26 mouse cellular contexts compared by ENCODE assay signal in the genomic region with DNA sequence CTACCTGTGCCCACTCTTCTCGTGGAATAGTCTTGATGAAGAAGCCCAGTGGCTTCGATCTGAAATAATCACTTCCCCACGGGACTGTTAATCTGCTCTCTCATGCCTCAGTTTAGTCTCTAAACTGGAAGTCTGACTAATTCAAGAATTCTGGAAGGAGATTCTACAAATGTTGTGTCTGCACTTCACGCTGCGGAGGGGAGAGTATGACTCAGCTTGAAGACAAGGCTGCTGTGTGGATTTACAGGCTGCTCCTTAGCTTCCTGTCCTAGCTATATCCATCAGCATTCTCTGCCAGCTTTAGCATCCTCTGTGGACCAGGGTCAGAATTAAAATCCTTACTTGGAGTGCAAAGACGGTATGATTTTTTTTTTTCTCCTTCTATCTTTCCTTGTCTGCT.
DNase-seq lines count a peak whose midpoint lies in the region; ATAC-seq lines count a peak whose summit lies in the region.
"Had no signal": no experiment of that assay in that cellular context is flagged by ENCODE, and none has a peak within 500 bp of the region (broad histone marks: within the 10 kb centered on the region; RNA-seq: fewer than 3 reads in every experiment).

No protein-coding gene starts in this region.

- no peaks in the 10 kb centered on the region for H3K27me3 ChIP-seq in heart, embryonic 11.5 days (ENCODE audit: control insufficient read depth, insufficient read depth, low read length)
- H3K27me3 ChIP-seq: heart, embryonic 12.5 days; heart, embryonic 15.5 days; hindbrain, embryonic 12.5 days; hindbrain, embryonic 15.5 days; intestine, embryonic 15.5 days had no signal

- H3K36me3 ChIP-seq in heart, embryonic 11.5 days (ENCODE audit: control insufficient read depth, insufficient read depth, low read length), result no peaks in the 10 kb centered on the region
- H3K36me3 ChIP-seq: heart, embryonic 12.5 days; heart, embryonic 15.5 days; hindbrain, embryonic 12.5 days; hindbrain, embryonic 15.5 days; intestine, embryonic 15.5 days had no signal

- intact Hi-C loops in heart, postnatal 25 days (cut with DNase I), result no loop called here

- no peak overlapping the region for H3K9ac ChIP-seq in heart, embryonic 11.5 days (ENCODE audit: low read depth, low read length)
- H3K9ac ChIP-seq: forebrain, postnatal 0 days; heart, embryonic 12.5 days; heart, embryonic 15.5 days; hindbrain, embryonic 12.5 days; hindbrain, embryonic 15.5 days; intestine, embryonic 15.5 days had no signal

- H3K4me3 ChIP-seq in heart, embryonic 11.5 days (ENCODE audit: low read depth, low read length), result no peak overlapping the region
- H3K4me3 ChIP-seq: heart, embryonic 12.5 days; heart, embryonic 15.5 days; hindbrain, embryonic 12.5 days; hindbrain, embryonic 15.5 days; intestine, embryonic 15.5 days had no signal

- WGBS in heart, embryonic 11.5 days (ENCODE audit: insufficient replicate concordance), result 68% methylated on average over 6 of the region's 6 CpGs

- no peak overlapping the region for H3K4me2 ChIP-seq in heart, embryonic 11.5 days
- H3K4me2 ChIP-seq: heart, embryonic 12.5 days; heart, embryonic 15.5 days; hindbrain, embryonic 12.5 days; hindbrain, embryonic 15.5 days; intestine, embryonic 15.5 days had no signal

- H3K4me1 ChIP-seq in heart, embryonic 11.5 days (ENCODE audit: control insufficient read depth, insufficient read depth, low read length), result no peaks in the 10 kb centered on the region
- H3K4me1 ChIP-seq: intestine, embryonic 15.5 days had no signal

- ATAC-seq in frontal cortex, adult (ENCODE audit: low TSS enrichment), result peak; percentile 93
- no peak for ATAC-seq in heart, embryonic 11.5 days (replicated peaks; ENCODE audit: insufficient number of reproducible peaks, low FRiP score, low TSS enrichment)
- ATAC-seq: forebrain, embryonic 14.5 days; forebrain, postnatal 0 days; intestine, embryonic 15.5 days had no signal

- DNase-seq in frontal cortex, postnatal 10 days (ENCODE audit: low spot score in 2 of 2), result no peak
- DNase-seq in 3134 (ENCODE audit: extremely low read depth, insufficient read length, low spot score), result peak; percentile 18
- DNase-seq in MN1 (ENCODE audit: low spot score), result peak; percentile 10
- DNase-seq in fibroblast of lung, adult 2 months (ENCODE audit: low read depth), result peak; percentile 44
- no peak for DNase-seq in heart, postnatal 25 days (ENCODE audit: low spot score)
- no peak for DNase-seq in embryo, embryonic 10.5 days (ENCODE audit: low spot score)
- DNase-seq: adrenal gland, adult 2 months; adrenal gland, postnatal 14 days; cerebellum, adult 11-12 months; cerebellum, adult 8-10 months; cerebellum, postnatal 10 days; cerebellum, postnatal 36 days; forebrain, postnatal 0 days; gastrocnemius, postnatal 10 days; gastrocnemius, postnatal 36 days; heart, postnatal 10 days; heart, postnatal 4 days; kidney, adult 18-20 months had no signal

- no peaks in the 10 kb centered on the region for H3K9me3 ChIP-seq in heart, embryonic 11.5 days (replicated peaks; ENCODE audit: control insufficient read depth, low read length)
- H3K9me3 ChIP-seq: heart, embryonic 12.5 days; heart, embryonic 15.5 days; hindbrain, embryonic 12.5 days; hindbrain, embryonic 15.5 days; intestine, embryonic 15.5 days had no signal

- no peak overlapping the region for H3K27ac ChIP-seq in heart, embryonic 11.5 days (ENCODE audit: low read depth, low read length)
- H3K27ac ChIP-seq: heart, embryonic 15.5 days; hindbrain, embryonic 12.5 days; hindbrain, embryonic 15.5 days; intestine, embryonic 15.5 days had no signal

Comparison
In these comparisons a context has a peak if more than half of its experiments do, and no peak if none do; other contexts are left out.
1. DNase-seq: peak in 3134 (single experiment), MN1 (single experiment) and fibroblast of lung, adult 2 months (single experiment); none in frontal cortex, postnatal 10 days (0 of 2), heart, postnatal 25 days (single experiment) and embryo, embryonic 10.5 days (single experiment).